Mouse (Mus musculus) heart, embryonic 11.5 days (tissue): Measurements from ENCODE around the gene Snx4. TPM values are rescaled to one million over a fixed set of nuclear protein-coding genes. Genes with fewer than 3 reads are reported as not detected.

Experiments
- ATAC-seq: fragments of 200-750 bp; cut with Nextera tagmentation; replicated peaks from 2 replicates; pipeline ENCODE4 v1.8.0; 2017; ENCODE audit warnings: moderate library complexity; ENCODE audit not compliant: insufficient number of reproducible peaks, low FRiP score, low TSS enrichment
- H3K27ac ChIP-seq: fragments of 300-500 bp; sonication (generic); 2 replicates; pipeline ENCODE4 v1.5.1; 2014; ENCODE audit warnings: mild to moderate bottlenecking, low read depth, low read length
- H3K27me3 ChIP-seq: fragments of 300-500 bp; sonication (generic); 2 replicates; pipeline ENCODE4 v1.6.1; 2014; ENCODE audit warnings: mild to moderate bottlenecking, low read length, mixed read lengths; ENCODE audit not compliant: control insufficient read depth, insufficient read depth
- H3K36me3 ChIP-seq: fragments of 300-500 bp; sonication (generic); 2 replicates; pipeline ENCODE4 v1.6.1; 2014; ENCODE audit warnings: mild to moderate bottlenecking, low read length, moderate library complexity, mixed read lengths; ENCODE audit not compliant: control insufficient read depth, insufficient read depth
- H3K4me1 ChIP-seq: fragments of 300-500 bp; sonication (generic); 2 replicates; pipeline ENCODE4 v1.6.1; 2014; ENCODE audit warnings: low read length; ENCODE audit not compliant: control insufficient read depth, insufficient read depth
- H3K4me2 ChIP-seq: fragments of 300-500 bp; sonication (generic); 2 replicates; pipeline ENCODE4 v1.6.1; 2014; ENCODE audit warnings: mild to moderate bottlenecking, moderate library complexity
- H3K4me3 ChIP-seq: fragments of 300-500 bp; sonication (generic); 2 replicates; pipeline ENCODE4 v1.5.1; 2014; ENCODE audit warnings: low read depth, low read length
- H3K9ac ChIP-seq: fragments of 300-500 bp; sonication (generic); 2 replicates; pipeline ENCODE4 v1.6.1; 2014; ENCODE audit warnings: mild to moderate bottlenecking, low read depth, low read length, moderate library complexity
- H3K9me3 ChIP-seq: fragments of 300-500 bp; sonication (generic); replicated peaks from 2 replicates; pipeline ENCODE4 v1.6.1; 2016; ENCODE audit warnings: low read length; ENCODE audit not compliant: control insufficient read depth
- WGBS: fragments of 180-500 bp; shearing (Covaris S2); extraction: QIAGEN DNeasy Blood & Tissue Kit; methylation state at CpG from one replicate; pipeline ENCODE4 v1.1.7; 2014; ENCODE audit not compliant: insufficient replicate concordance; 5-methylcytosine and 5-hydroxymethylcytosine counted together
- polyA plus RNA-seq: library from polyadenylated mRNA; unstranded; fragments of >200 nt; fragmentation: Nextera tagmentation; extraction: Ambion mirVana; gene quantifications from 2 replicates; pipeline ENCODE4 v1.2.1, GENCODE M21; 2014

The Snx4 gene
- polyA plus RNA-seq, 1 experiment from 2014 or later = 75.2 TPM

- 69% methylated on average over 1 of the region's 1 CpGs for WGBS
Measured at GRCm38 (mm10) chr16:33342356-33342755, 91.1 kb downstream of the Snx4 start.

GRCm38 (mm10) chr16:33343106-33343505 lies 91.9 kb downstream of the Snx4 start:
- no peaks in the 10 kb centered on the region; the same call in 1 of the 2 replicates for H3K4me1 ChIP-seq
- H3K4me2 ChIP-seq = no peak overlapping the region
- H3K9me3 ChIP-seq = no peaks in the 10 kb centered on the region
- ATAC-seq = no peak
- no peaks in the 10 kb centered on the region for H3K36me3 ChIP-seq
- 70% methylated on average over 5 of the region's 5 CpGs for WGBS
- H3K27me3 ChIP-seq = no peaks in the 10 kb centered on the region
- H3K4me3 ChIP-seq = no peak overlapping the region
- no peak overlapping the region for H3K27ac ChIP-seq
- H3K9ac ChIP-seq = no peak overlapping the region

More at GRCm38 (mm10) chr16:33342356-33342755, 91.1 kb downstream of the Snx4 start:
- Histone ChIP-seq H3K9ac (no peak overlapping the region), H3K4me1 (peaks cover 3% of the 10 kb centered on the region), H3K4me3 (no peak overlapping the region), H3K27ac (no peak overlapping the region), H3K27me3 (no peaks in the 10 kb centered on the region), H3K9me3 (no peaks in the 10 kb centered on the region), H3K36me3 (no peaks in the 10 kb centered on the region), H3K4me2 (no peak overlapping the region)
- no peak for ATAC-seq

- no peak overlapping the region for H3K27ac ChIP-seq
- 87% methylated on average over 7 of the region's 7 CpGs for WGBS
- no peak overlapping the region for H3K9ac ChIP-seq
- no peaks in the 10 kb centered on the region for H3K9me3 ChIP-seq
- H3K27me3 ChIP-seq = no peaks in the 10 kb centered on the region
- no peak overlapping the region for H3K4me2 ChIP-seq
- H3K4me1 ChIP-seq = no peaks in the 10 kb centered on the region
- no peak overlapping the region for H3K4me3 ChIP-seq
- no peaks in the 10 kb centered on the region for H3K36me3 ChIP-seq
- no peak for ATAC-seq
Measured at GRCm38 (mm10) chr16:33343601-33344000, 92.4 kb downstream of the Snx4 start.

GRCm38 (mm10) chr16:33344379-33344778 lies 93.1 kb downstream of the Snx4 start:
- H3K9ac ChIP-seq = no peak overlapping the region
- no peaks in the 10 kb centered on the region for H3K36me3 ChIP-seq
- H3K9me3 ChIP-seq = no peaks in the 10 kb centered on the region
- WGBS = 59% methylated on average over 9 of the region's 9 CpGs
- H3K4me1 ChIP-seq = no peaks in the 10 kb centered on the region
- no peak overlapping the region for H3K4me2 ChIP-seq
- H3K27me3 ChIP-seq = no peaks in the 10 kb centered on the region
- no peak overlapping the region for H3K4me3 ChIP-seq
- ATAC-seq = no peak
- no peak overlapping the region for H3K27ac ChIP-seq

- no peaks in the 10 kb centered on the region for H3K9me3 ChIP-seq
- H3K4me1 ChIP-seq = no peaks in the 10 kb centered on the region
- WGBS = 73% methylated on average over 4 of the region's 4 CpGs
- no peaks in the 10 kb centered on the region for H3K36me3 ChIP-seq
- H3K4me2 ChIP-seq = no peak overlapping the region
- no peaks in the 10 kb centered on the region for H3K27me3 ChIP-seq
- H3K27ac ChIP-seq = no peak overlapping the region
- no peak for ATAC-seq
- no peak overlapping the region for H3K4me3 ChIP-seq
- no peak overlapping the region for H3K9ac ChIP-seq
Measured at GRCm38 (mm10) chr16:33344875-33345274, 93.6 kb downstream of the Snx4 start.

- Histone ChIP-seq H3K4me3 (no peak overlapping the region), H3K27me3 (no peaks in the 10 kb centered on the region), H3K4me1 (no peaks in the 10 kb centered on the region), H3K9ac (no peak overlapping the region), H3K4me2 (no peak overlapping the region), H3K27ac (peak overlapping the region; percentile 54; the same call in 1 of the 2 replicates), H3K9me3 (no peaks in the 10 kb centered on the region), H3K36me3 (no peaks in the 10 kb centered on the region)
- whole genome bisulfite sequencing = 36% methylated on average over 3 of the region's 3 CpGs
- ATAC-seq = no peak
Measured at GRCm38 (mm10) chr16:33346376-33346775, 95.1 kb downstream of the Snx4 start.

GRCm38 (mm10) chr16:33347134-33347533 lies 95.9 kb downstream of the Snx4 start:
- no peak overlapping the region for H3K4me2 ChIP-seq
- 71% methylated on average over 5 of the region's 5 CpGs for WGBS

More at GRCm38 (mm10) chr16:33347134-33347533, 95.9 kb downstream of the Snx4 start:
- no peaks in the 10 kb centered on the region for H3K4me1 ChIP-seq
- H3K36me3 ChIP-seq = no peaks in the 10 kb centered on the region
- no peaks in the 10 kb centered on the region for H3K9me3 ChIP-seq
- no peak overlapping the region for H3K4me3 ChIP-seq
- no peaks in the 10 kb centered on the region for H3K27me3 ChIP-seq
- no peak overlapping the region for H3K9ac ChIP-seq
- ATAC-seq = no peak
- H3K27ac ChIP-seq = no peak overlapping the region

Other genes with a start within 250 kb of the Snx4 start
- 1.7 and 1.9 TPM in 2 replicates for gene Iqcg, start 195.2 kb upstream of the Snx4 start, polyA plus RNA-seq
- gene Rpl35a, start 195.0 kb upstream of the Snx4 start, polyA plus RNA-seq = 744 and 805 TPM in 2 replicates
- 3.3 and 3.6 TPM in 2 replicates for gene Lmln, start 188.9 kb upstream of the Snx4 start, polyA plus RNA-seq
- gene Osbpl11, start 66.4 kb upstream of the Snx4 start, polyA plus RNA-seq = 15.1 and 17.2 TPM in 2 replicates
- 37.8 and 39.2 TPM in 2 replicates for gene Zfp148, start 129.4 kb downstream of the Snx4 start, polyA plus RNA-seq